Mouse (Mus musculus) lung, adult 18-20 months (tissue): ENCODE measurements at regions not wholly inside any gene's neighbourhood (a gene's known extent, or its start where the extent isn't known, plus 50 kb on each side); places are given as distances from the start of the nearest gene placed in this dataset.

Source experiments
- DNase-seq, 2 experiments: peaks; one replicate each; pipeline ENCODE4 v3.0.0; 2022; ENCODE audit warnings: mixed read lengths in 2 of 2

DNA sequence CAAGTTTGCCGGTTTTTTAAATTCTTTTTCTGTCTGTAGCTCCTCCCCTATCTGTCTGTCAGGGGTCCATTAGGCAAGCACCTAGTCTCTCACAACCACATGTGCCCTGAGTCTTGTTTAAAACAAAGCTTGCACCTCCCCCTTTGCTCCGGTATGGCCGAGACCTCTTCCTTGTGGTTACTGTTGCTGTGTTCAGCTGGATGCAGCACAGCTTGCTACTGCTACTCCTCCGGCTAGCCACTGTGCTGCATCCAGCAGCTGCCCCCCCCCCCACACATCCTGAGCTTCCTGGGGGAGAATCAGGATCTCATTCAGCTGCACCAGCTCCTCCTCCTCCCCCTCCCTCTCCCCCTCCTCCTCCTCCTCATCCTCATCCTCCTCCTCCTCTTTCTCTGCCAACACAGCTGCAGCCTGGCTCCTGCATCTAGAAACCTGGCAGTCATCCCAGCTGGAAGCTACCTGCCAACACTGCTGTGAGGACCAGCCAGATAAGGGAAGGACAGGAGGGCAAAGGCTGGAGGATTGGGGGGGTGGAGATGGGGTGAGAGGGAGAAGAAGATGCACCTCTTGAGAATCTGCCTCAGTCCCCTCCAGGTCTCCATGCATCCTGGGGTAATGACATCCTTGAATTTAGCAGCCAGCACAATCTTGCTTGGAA is 114.8 kb upstream of the Tmem260 start:
- DNase-seq: peak; percentile 33 to 34

DNA sequence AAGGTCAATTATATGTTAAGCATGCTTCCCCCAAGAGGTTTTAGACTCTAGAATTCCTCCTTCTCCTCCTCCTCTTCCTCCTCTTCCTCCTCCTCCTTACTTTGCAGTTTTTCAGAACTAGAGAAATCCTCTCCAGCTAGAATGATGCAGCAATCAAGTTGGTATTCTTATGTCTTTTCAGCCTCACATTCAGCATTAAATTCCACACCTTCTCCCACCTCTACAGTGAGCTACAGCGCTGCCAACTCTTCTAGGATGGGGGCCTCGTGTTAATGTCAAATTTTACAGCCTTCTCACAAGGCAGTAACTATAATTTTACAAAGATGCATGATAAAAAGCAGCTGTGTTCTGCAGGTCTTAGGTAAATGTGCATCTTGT is 114.3 kb upstream of the Tmem260 start:
- DNase-seq: no peak

DNA sequence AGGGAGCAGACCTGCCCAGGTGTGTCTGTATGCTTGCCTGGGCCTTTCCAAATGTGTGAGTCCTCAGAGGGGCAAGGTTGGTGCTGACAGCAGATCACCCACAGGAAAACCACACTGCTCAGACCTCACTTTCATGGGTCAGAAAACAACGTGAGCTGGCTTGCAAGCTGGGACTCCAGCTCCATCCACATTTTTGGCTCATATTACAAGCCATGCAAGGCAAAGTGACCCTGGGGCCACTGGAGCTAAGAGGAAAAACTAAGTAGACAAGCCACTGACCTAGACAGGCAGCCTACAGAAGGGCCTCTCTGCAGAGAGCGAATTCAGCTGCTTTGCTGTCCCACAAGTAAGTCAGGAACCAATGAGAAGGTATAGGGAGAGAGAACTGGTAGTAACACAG is 113.7 kb upstream of the Tmem260 start:
- DNase-seq: no peak

DNA sequence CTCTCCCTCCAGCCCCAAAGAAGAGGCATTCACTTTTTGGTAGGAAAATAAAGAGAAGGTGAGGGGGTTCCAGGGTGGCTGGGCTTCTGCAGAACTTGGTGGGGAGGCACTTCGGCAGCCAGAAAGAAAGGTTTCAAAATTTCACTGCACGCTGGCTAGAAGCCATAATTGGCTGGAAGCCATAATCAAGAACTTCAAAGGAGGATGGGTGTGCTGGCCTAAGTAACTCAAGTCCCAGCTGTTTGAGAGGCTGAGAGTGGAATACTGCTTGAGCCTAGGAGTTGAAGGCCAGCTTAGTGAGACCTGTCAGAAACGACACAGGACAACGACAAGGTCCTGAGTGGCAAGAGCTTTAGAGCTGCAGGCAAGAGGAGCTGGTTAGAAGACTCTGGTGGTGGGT is 113.3 kb upstream of the Tmem260 start:
- DNase-seq: peak; percentile 32 to 58

DNA sequence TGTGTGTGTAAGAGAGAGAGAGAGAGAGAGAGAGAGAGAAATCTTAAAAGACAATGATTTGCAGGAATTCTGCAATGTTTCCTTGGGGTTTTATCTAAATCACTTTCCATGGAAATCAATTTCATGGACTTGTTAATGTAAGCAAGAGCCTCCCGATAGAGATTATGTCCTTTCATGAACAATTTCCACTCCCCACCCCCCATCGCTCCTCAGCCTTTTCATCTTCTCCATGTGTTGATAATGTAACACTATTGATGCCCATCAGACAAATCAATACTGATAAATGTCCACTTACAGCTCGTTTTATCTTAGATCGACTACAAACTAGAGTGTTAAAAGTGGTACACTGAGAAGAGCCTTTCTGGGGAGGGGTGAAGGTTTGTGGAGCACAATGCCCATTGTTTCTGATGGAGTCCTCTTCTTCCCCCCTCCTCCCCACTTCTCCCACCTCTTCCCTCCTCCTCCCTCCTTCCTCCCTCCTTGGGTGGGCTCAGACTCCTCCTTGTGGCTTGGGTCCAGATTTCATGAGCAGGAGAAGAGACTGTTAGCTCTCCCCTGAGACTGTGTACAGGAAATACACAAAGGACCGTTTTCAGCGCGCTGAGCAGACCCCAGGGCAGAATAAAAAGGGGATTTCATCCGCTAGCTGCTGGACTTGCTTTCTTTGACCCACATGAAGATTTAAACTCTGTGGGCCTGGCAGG is 111.7 kb upstream of the Tmem260 start:
- no peak for DNase-seq

DNA sequence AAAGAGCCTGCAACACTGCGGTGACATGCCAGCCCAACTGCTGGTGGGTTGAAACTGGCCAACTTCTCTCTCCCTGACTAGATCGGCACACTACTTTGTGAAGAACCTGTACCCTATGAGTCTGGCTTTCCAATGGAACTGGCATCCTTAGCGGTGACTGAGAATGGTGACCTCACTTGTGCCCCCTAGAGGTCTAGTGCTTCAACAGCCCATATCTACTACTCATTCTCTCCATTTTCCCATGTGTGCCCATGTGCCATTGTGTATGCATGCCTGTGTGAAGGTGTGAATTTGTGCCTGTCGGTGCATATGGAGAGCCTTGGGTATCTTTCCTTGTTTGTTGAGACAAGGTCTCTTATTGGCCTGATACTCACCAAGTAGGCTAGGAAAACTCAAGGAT is 106.5 kb upstream of the Tmem260 start:
- DNase-seq: no peak

DNA sequence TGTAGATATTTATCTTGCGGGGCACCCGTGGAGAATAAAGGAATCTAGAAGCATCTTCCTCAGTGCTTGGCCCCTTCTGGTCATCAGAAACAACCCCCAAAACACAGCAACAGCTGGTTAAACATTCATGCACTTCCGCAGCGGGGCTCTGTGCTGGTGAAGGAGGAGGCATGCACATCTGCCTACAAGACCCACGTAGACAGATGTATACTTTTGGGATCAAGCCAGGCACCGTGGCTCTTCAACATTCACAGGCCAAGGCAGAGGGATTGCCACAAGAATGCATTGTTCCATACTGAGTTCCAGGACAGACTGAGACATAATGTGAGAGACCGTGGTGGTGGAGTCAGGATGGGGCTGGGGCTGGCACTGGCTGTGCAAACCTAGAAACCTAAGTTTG is 103.0 kb upstream of the Tmem260 start:
- DNase-seq: no peak

DNA sequence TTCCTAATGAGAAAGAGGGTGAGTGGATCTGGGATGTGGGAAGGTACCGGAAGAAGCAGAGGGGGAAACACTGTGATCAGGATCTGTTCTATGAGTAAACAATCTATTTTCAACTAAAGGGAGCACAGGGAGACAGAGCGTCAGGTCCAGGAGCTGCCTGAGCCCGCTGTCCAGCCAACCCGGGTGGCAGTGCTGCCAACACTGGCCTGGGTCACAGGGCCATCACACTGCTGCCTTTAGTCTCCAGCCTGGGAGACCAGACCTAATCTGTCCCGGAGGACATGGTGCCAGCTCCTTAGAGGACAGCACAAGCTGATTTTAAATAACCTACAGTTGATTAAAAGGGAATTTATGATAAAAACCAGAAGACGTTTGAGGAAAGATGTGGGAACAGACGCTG is 100.0 kb upstream of the Tmem260 start:
- DNase-seq: no peak

DNA sequence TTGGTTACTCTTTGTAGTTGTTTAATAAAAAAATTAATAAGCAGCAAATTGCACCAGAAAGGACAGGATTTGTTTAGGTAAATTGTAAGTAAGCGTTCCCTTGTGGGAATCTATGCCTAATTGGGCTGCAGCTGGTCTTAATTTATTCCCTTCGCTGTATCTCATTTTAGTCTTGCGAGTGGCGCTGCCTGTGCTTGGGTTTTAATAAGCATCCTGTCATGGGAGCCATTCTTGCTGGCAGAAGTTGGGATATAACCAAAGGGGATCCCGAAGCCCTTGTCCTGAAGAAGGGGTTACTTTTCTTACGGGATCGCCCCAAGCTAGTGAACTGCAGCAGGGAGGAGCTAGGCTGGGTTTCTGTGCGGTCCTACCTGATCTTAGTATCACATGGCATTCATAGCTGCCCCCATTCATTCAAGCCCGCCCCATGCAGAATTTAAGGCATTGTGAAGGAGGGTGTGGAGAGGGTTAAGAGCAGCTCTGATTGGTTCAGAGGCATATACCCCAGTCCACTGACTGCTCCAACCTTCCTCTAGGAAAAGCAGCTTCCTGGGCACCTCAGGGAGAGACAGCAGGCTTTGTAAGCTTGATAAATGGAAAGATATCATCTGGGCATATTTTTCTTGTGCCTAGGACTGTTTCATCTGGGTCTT is 96.4 kb upstream of the Tmem260 start:
- DNase-seq: no peak

DNA sequence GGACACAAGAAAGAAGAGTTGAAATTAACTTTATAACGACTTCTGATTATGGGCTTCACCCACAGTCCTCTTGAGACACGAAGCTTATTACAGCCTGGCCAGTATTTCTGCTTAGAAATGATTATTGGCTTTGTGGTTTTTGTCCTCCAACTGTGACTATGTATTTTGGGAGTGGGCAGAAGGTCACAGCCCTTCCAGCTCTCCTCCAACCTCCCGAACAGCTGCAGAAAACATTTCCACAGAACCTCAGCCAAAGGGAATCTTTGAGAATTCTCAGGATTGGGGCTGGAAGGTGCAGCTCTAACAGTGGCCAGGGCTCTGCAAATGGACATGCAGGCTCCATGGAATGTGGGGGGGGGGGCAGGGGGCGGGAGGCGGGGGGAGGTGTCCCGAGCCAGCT is 94.3 kb upstream of the Tmem260 start:
- no peak for DNase-seq

DNA sequence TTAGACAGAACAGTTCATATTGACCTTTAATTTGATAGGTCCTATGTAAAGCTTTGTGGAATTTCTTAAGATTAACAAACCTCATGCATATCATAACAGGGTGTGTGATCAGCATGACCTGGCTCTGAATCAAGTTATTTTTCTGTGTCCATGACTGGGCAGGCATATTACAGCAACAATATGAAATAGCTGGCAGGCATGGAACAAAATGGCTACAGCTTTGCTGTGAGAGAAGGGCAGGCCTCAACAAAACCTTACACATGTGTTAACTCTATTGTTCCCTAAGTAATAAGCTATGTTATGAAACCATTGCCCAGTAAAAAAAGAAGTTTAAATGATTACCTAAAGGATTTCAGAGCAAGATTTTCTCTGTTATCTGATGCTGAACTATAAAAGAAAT is 93.1 kb upstream of the Tmem260 start:
- no peak for DNase-seq

DNA sequence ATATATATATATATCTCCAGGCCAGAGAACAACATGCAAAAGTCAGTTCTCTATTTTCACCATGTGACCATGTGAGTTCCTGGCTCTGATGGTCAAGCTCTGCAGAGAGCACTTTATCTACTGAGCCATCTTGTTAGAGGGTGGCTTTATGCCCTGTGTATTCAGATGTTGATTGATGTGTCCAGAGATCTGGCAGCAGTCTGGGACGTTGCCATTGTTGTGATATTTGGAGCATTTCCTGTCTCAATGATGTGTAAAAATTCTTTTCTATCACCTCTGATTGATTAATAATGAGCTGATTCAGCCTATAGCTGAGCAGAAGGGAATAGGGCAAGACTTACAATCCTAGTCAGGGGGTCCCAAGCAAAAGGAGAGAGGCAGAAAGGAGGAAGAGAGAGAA is 91.7 kb upstream of the Tmem260 start:
- no peak for DNase-seq

DNA sequence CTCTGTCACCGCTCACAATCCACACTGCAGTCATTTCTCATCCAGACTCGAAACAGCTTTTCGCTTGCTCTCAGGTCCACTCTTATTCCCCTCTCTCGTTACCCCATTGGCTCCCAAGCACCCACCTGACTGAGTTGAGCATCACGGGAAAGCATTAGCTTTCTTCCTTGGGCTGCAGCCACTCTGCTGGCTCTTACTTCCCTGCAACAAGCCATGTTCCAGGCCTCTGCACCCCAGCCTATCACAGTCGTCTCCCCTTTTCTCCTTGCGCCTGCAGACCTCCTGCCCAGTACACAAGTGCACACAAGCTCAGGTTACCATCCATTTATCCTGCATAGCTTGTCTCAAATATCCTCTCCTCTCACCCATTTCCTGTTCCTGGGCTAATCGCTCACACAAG is 88.5 kb upstream of the Tmem260 start:
- no peak for DNase-seq

DNA sequence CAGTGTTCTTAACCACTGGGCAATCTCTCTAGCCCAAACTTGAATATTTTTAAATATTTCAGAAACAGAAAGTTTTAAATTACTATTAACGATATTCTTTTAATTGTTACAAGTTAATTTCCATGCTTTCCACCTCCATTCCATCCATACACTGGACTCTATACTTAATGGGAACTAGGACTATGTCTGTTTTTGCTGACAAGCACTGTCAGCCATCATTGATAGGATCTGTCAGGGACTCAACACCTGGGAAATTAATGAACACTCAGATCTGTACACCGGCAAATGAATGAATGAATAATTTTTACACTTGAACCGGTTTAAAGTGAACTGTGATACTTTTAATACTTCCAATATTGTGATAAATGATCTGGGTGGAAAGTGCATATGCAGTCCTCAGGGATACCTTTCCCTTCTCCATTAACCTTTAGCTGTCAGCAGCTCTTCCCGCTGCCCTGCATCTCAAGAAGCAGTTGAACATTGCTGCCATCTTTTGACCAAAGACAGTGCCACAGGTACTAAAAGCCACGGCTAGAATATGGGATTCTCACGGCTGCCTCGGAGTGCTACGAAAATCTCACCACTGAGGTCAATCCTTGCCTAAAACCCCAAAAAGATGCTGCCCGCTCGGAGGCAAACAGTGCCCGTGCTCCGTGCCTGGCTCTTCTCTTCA is 87.3 kb upstream of the Tmem260 start:
- peak; percentile 5 for DNase-seq

DNA sequence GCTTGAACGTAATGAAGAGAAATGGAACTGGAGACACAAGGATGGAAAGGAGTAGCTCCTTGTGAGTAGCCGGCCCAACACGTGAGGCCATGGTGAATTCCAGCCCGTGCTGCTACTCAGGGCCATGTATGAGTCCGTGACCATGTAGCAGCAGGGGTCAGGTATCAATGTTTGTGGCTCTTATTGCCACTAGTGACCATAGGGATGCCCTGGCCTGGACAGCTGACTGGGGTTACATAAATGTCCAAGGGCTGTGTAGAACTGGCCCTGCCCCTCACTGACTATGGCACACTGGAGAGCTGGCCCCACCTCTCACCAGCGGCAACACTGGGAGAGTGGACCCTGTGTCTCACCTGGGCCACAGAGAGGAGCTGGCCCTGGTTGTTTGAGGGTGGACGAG is 84.1 kb upstream of the Tmem260 start:
- no peak for DNase-seq

DNA sequence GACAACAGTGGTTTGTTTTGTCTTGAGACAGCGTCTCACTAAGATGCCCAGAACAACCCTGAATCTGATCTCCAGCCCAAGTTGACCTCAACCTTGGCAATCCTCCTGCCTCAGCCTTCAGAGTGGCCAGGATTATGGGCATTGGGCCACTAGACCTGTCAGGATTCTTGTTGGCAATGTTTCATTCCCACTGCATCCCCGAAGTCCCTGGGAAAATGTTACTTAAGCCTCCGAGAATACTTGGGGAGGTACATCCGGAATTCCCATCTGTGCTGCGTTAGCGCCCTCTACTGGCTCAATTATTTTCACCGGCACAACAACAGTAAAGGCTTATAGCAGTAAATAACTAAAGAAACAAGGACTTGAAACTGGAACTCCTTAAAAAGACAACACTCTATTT is 78.9 kb upstream of the Tmem260 start:
- peak; percentile 65 to 67 for DNase-seq

DNA sequence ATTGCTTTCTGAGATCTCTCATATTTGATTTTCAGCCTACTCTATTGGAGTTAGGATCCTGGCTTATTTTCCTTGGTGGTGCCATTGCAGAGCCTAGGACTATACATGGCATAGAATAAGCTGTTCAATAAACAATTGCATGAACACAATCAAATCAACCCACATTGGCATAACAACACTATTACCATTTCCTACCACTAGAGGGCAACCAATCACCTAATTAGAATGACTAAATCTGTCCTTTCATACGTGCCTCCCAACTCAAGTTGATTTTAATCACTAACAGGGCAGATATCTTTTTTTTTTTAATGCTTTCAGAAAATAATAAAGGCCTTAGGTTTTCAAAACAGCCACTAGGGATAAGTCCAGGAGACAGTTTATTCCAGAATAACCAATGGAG is 75.6 kb upstream of the Tmem260 start:
- DNase-seq: peak in 1 of 2 experiments; percentile 16

DNA sequence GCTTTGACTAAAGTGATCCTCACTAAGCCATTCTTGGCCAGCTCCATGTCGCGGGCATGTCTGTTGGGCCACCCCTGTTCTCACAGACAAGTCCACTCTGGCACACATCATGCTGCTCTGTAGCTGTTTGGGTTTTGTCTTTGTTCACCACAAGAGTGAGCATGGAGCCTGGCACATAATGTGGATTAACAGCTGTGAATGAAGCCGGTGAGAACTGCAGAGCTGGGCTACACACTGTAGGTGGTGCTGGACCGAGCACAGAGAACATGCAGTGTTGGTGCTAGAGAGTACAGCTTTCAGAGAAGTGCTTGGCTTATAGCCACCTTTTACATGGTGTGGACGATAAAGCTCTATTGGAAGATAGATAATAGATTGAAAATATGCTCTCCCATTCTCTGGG is 74.2 kb upstream of the Tmem260 start:
- peak; percentile 9 to 14 for DNase-seq

DNA sequence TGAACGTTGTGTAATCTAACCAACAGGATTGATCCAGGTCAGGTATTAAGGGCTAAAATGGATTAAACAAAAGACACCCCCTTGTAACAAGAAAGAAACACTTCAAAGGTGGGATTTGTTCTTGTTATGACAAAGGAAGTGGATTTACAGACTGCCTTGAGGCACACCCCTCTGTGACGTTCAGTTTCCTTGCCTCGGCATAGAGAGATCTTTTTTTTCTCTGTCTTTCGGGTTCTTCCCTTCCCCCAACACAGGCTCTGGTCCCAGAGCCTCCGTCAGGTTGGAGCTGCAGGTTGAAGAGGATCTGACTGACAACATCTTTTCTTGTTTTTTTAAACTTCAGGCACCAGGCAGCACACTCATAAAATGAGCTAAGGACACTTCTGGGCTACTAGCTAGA is 69.8 kb upstream of the Tmem260 start:
- DNase-seq: no peak
